16 mouse cellular contexts compared by ENCODE assay signal in genomic region chr9:41737671-41738070, GRCm38 (mm10).
DNase-seq lines count a peak whose midpoint lies in the region; ATAC-seq and TF ChIP-seq lines count a peak whose summit lies in the region.
"Had no signal": no experiment of that assay in that cellular context is flagged by ENCODE, and none has a peak within 500 bp of the region (broad histone marks: within the 10 kb centered on the region; RNA-seq: fewer than 3 reads in every experiment).

No protein-coding gene starts in this region.

- H3K4me1 ChIP-seq in forebrain, embryonic 16.5 days (replicated peaks; ENCODE audit: control insufficient read depth, insufficient read depth, low read length) = peaks cover 30% of the 10 kb centered on the region
- peaks cover 21% of the 10 kb centered on the region for H3K4me1 ChIP-seq in midbrain, embryonic 11.5 days (ENCODE audit: control insufficient read depth, insufficient read depth, low read length)
- no peaks in the 10 kb centered on the region for H3K4me1 ChIP-seq in stomach, postnatal 0 days (replicated peaks; ENCODE audit: control insufficient read depth, insufficient read depth)

- no peak for ATAC-seq in forebrain, embryonic 16.5 days
- no peak for ATAC-seq in midbrain, embryonic 11.5 days (ENCODE audit: low FRiP score)
- no peak for ATAC-seq in stomach, postnatal 0 days (ENCODE audit: low FRiP score, low TSS enrichment)

- peak; percentile 17 for DNase-seq in adrenal gland, postnatal 14 days
- no peak for DNase-seq in adrenal gland, adult 18-20 months (ENCODE audit: low spot score in 2 of 2)
- DNase-seq in midbrain, embryonic 11.5 days (ENCODE audit: low spot score, missing footprints) = no peak
- DNase-seq in spleen, postnatal 36 days (ENCODE audit: low spot score in 2 of 2) = no peak
- DNase-seq in frontal cortex, postnatal 14 days (ENCODE audit: low spot score in 2 of 2) = no peak
- no peak for DNase-seq in left cerebral cortex, adult 9 months (ENCODE audit: low spot score in 2 of 2)
- no peak for DNase-seq in stomach, postnatal 0 days (ENCODE audit: low spot score)
- DNase-seq: adrenal gland, postnatal 25 days; cerebellum, adult 2 months; heart, postnatal 36 days; right cerebral cortex, postnatal 14 days had no signal

- H3K4me3 ChIP-seq in forebrain, embryonic 16.5 days (replicated peaks; ENCODE audit: low read length) = no peak overlapping the region
- no peak overlapping the region for H3K4me3 ChIP-seq in midbrain, embryonic 11.5 days (ENCODE audit: low read depth, low read length)
- H3K4me3 ChIP-seq in stomach, postnatal 0 days (ENCODE audit: low read depth, low read length) = no peak overlapping the region
- H3K4me3 ChIP-seq: erythroblast, embryonic 14.5 days; left cerebral cortex, adult 2 months had no signal

- TF ChIP-seq CTCF in stomach, postnatal 0 days (IDR thresholded peaks at IDR 0.05; ENCODE audit: low read depth) = no peak

- peak overlapping the region; percentile 56 for H3K4me2 ChIP-seq in forebrain, embryonic 16.5 days (ENCODE audit: low read length)
- H3K4me2 ChIP-seq in midbrain, embryonic 11.5 days = peak overlapping the region; percentile 59
- H3K4me2 ChIP-seq in stomach, postnatal 0 days (replicated peaks; ENCODE audit: low read depth) = no peak overlapping the region

- no peak for TF ChIP-seq EP300 in stomach, postnatal 0 days (optimal IDR thresholded peaks at IDR 0.05)

- no peaks in the 10 kb centered on the region for H3K9me3 ChIP-seq in forebrain, embryonic 16.5 days (ENCODE audit: control insufficient read depth, low read length)
- H3K9me3 ChIP-seq in midbrain, embryonic 11.5 days (ENCODE audit: control insufficient read depth, low read length) = no peaks in the 10 kb centered on the region; the same call in 1 of the 2 replicates
- H3K9me3 ChIP-seq in stomach, postnatal 0 days (ENCODE audit: control insufficient read depth, low read length) = no peaks in the 10 kb centered on the region

- no peaks in the 10 kb centered on the region for H3K27me3 ChIP-seq in forebrain, embryonic 16.5 days (replicated peaks; ENCODE audit: control insufficient read depth, insufficient read depth, low read length)
- no peaks in the 10 kb centered on the region for H3K27me3 ChIP-seq in midbrain, embryonic 11.5 days (ENCODE audit: control insufficient read depth, insufficient read depth, low read length)
- no peaks in the 10 kb centered on the region for H3K27me3 ChIP-seq in stomach, postnatal 0 days (ENCODE audit: control insufficient read depth, insufficient read depth, low read length)

- no peaks in the 10 kb centered on the region for H3K36me3 ChIP-seq in forebrain, embryonic 16.5 days (ENCODE audit: control insufficient read depth, insufficient read depth)
- no peaks in the 10 kb centered on the region for H3K36me3 ChIP-seq in midbrain, embryonic 11.5 days (ENCODE audit: control insufficient read depth, insufficient read depth, low read length)
- no peaks in the 10 kb centered on the region for H3K36me3 ChIP-seq in stomach, postnatal 0 days (ENCODE audit: control insufficient read depth, insufficient read depth, low read length)

- H3K27ac ChIP-seq in forebrain, embryonic 16.5 days (ENCODE audit: low read length) = peak overlapping the region; percentile 96
- H3K27ac ChIP-seq in midbrain, embryonic 11.5 days (ENCODE audit: low read depth, low read length) = peak overlapping the region; percentile 98
- no peak overlapping the region for H3K27ac ChIP-seq in stomach, postnatal 0 days (replicated peaks)
- H3K27ac ChIP-seq: liver, embryonic 14.5 days; macrophage had no signal

- 23% methylated on average over 6 of the region's 6 CpGs for WGBS in forebrain, embryonic 16.5 days
- WGBS in midbrain, embryonic 11.5 days = 28% methylated on average over 6 of the region's 6 CpGs
- 89% methylated on average over 6 of the region's 6 CpGs for WGBS in stomach, postnatal 0 days

- H3K9ac ChIP-seq in forebrain, embryonic 16.5 days (replicated peaks; ENCODE audit: low read depth, low read length) = no peak overlapping the region
- 0 out of 2 replicates have a peak overlapping the region, but pooled peaks have one; percentile 16 for H3K9ac ChIP-seq in midbrain, embryonic 11.5 days (ENCODE audit: low read length)
- H3K9ac ChIP-seq in stomach, postnatal 0 days (ENCODE audit: low read length) = no peak overlapping the region
- H3K9ac ChIP-seq: liver, embryonic 14.5 days had no signal
